Mouse (Mus musculus): ENCODE measurements around the gene Capza2. TPM values are rescaled to one million over a fixed set of nuclear protein-coding genes. Genes with fewer than 3 reads are reported as not detected.

The Capza2 gene
- total RNA-seq, 2 experiments from 2014 or later, result 300 to 302 TPM

GRCm38 (mm10) chr6:17621436-17621835 is 14.6 kb upstream of the Capza2 start:
- Histone ChIP-seq H3K27ac (no peak overlapping the region), H3K4me3 (no peak overlapping the region)
- TF ChIP-seq CTCF (conservative IDR thresholded peaks at IDR 0.05), result no peak
- DNase-seq (ENCODE audit: low spot score in 2 of 2), result no peak

- no peak overlapping the region for H3K4me3 ChIP-seq
- TF ChIP-seq CTCF (conservative IDR thresholded peaks at IDR 0.05), result no peak
- peak overlapping the region; percentile 85 for H3K27ac ChIP-seq
- DNase-seq (ENCODE audit: low spot score in 2 of 2), result peak in 1 of 2 experiments; percentile 39
Observed at GRCm38 (mm10) chr6:17628701-17629455, 7.2 kb upstream of the Capza2 start.

- no peak for TF ChIP-seq CTCF (conservative IDR thresholded peaks at IDR 0.05)
- Histone ChIP-seq H3K27ac (peak overlapping the region; percentile 85), H3K4me3 (no peak overlapping the region)
- DNase-seq (ENCODE audit: low spot score in 2 of 2), result no peak
Observed at GRCm38 (mm10) chr6:17629756-17630155, 6.3 kb upstream of the Capza2 start.

GRCm38 (mm10) chr6:17631611-17632010 is 4.4 kb upstream of the Capza2 start:
- TF ChIP-seq CTCF (conservative IDR thresholded peaks at IDR 0.05), result no peak
- 0 out of 2 replicates have a peak overlapping the region, but pooled peaks have one; percentile 32 for H3K27ac ChIP-seq
- DNase-seq (ENCODE audit: low spot score in 2 of 2), result no peak
- no peak overlapping the region for H3K4me3 ChIP-seq

- no peak overlapping the region for H3K27ac ChIP-seq
- no peak for DNase-seq (ENCODE audit: low spot score in 2 of 2)
- no peak overlapping the region for H3K4me3 ChIP-seq
- TF ChIP-seq CTCF (conservative IDR thresholded peaks at IDR 0.05), result no peak
Observed at GRCm38 (mm10) chr6:17633819-17634218, 2.2 kb upstream of the Capza2 start.

- no peak for DNase-seq (ENCODE audit: low spot score in 2 of 2)
- TF ChIP-seq CTCF (conservative IDR thresholded peaks at IDR 0.05), result no peak
- peak overlapping the region; percentile 87 for H3K27ac ChIP-seq
- no peak overlapping the region for H3K4me3 ChIP-seq
Observed at GRCm38 (mm10) chr6:17634992-17635391, 1.0 kb upstream of the Capza2 start.

GRCm38 (mm10) chr6:17636764-17637170 is 733 bp downstream of the Capza2 start:
- H3K4me3 ChIP-seq, result peak overlapping the region; percentile 81
- H3K27ac ChIP-seq, result peak overlapping the region; percentile 99
- DNase-seq (ENCODE audit: low spot score in 2 of 2), result peak; percentile 96 to 97
- TF ChIP-seq CTCF (conservative IDR thresholded peaks at IDR 0.05), result no peak

- Histone ChIP-seq H3K27ac (peak overlapping the region; percentile 99), H3K4me3 (peak overlapping the region; percentile 81)
- TF ChIP-seq CTCF (conservative IDR thresholded peaks at IDR 0.05), result no peak
- peak; percentile 47 to 62 for DNase-seq (ENCODE audit: low spot score in 2 of 2)
Observed at GRCm38 (mm10) chr6:17637205-17638203, 1.5 kb downstream of the Capza2 start.

- H3K27ac ChIP-seq, result no peak overlapping the region
Observed at GRCm38 (mm10) chr6:17640031-17640430, 4.0 kb downstream of the Capza2 start.

GRCm38 (mm10) chr6:17642739-17643138 is 6.7 kb downstream of the Capza2 start:
- H3K27ac ChIP-seq, result no peak overlapping the region
- H3K4me3 ChIP-seq, result no peak overlapping the region
- DNase-seq (ENCODE audit: low spot score in 2 of 2), result no peak
- no peak for TF ChIP-seq CTCF (conservative IDR thresholded peaks at IDR 0.05)

More at GRCm38 (mm10) chr6:17640031-17640430, 4.0 kb downstream of the Capza2 start:
- no peak for TF ChIP-seq CTCF (conservative IDR thresholded peaks at IDR 0.05)
- H3K4me3 ChIP-seq, result no peak overlapping the region
- DNase-seq (ENCODE audit: low spot score in 2 of 2), result no peak

- no peak overlapping the region for H3K27ac ChIP-seq
- H3K4me3 ChIP-seq, result no peak overlapping the region
- TF ChIP-seq CTCF (conservative IDR thresholded peaks at IDR 0.05), result no peak
- no peak for DNase-seq (ENCODE audit: low spot score in 2 of 2)
Observed at GRCm38 (mm10) chr6:17646107-17646506, 10.1 kb downstream of the Capza2 start.

- no peak for TF ChIP-seq CTCF (conservative IDR thresholded peaks at IDR 0.05)
- H3K27ac ChIP-seq, result no peak overlapping the region
- H3K4me3 ChIP-seq, result no peak overlapping the region
- no peak for DNase-seq (ENCODE audit: low spot score in 2 of 2)
Observed at GRCm38 (mm10) chr6:17652132-17652531, 16.1 kb downstream of the Capza2 start.

GRCm38 (mm10) chr6:17655080-17655479 is 19.0 kb downstream of the Capza2 start:
- Histone ChIP-seq H3K27ac (peak overlapping the region; percentile 43; the same call in 1 of the 2 replicates), H3K4me3 (no peak overlapping the region)
- DNase-seq (ENCODE audit: low spot score in 2 of 2), result no peak
- TF ChIP-seq CTCF (conservative IDR thresholded peaks at IDR 0.05), result no peak

Measured in layer of hippocampus, adult 2 months (tissue).